Mouse (Mus musculus) hindbrain, embryonic 16.5 days (tissue): Measurements from ENCODE around the gene Ptf1a. TPM values are rescaled to one million over a fixed set of nuclear protein-coding genes. Genes with fewer than 3 reads are reported as not detected.

Experiments
- ATAC-seq: fragments of 200-750 bp; cut with Nextera tagmentation; 2 replicates; pipeline ENCODE4 v1.8.0; 2017; ENCODE audit warnings: moderate TSS enrichment, moderate library complexity
- H3K27ac ChIP-seq: fragments of 300-500 bp; sonication (generic); 2 replicates; pipeline ENCODE4 v1.5.1; 2014; ENCODE audit warnings: low read depth, mild to moderate bottlenecking, control low read depth, low read length, moderate library complexity
- H3K27me3 ChIP-seq: fragments of 300-500 bp; sonication (generic); replicated peaks from 2 replicates; pipeline ENCODE4 v1.6.1; 2014; ENCODE audit warnings: low read length; ENCODE audit not compliant: control insufficient read depth, insufficient read depth
- H3K36me3 ChIP-seq: fragments of 300-500 bp; sonication (generic); 2 replicates; pipeline ENCODE4 v1.6.1; 2014; ENCODE audit warnings: mild to moderate bottlenecking, low read length, moderate library complexity, mixed read lengths; ENCODE audit not compliant: control insufficient read depth, insufficient read depth
- H3K4me1 ChIP-seq: fragments of 300-500 bp; sonication (generic); 2 replicates; pipeline ENCODE4 v1.6.1; 2014; ENCODE audit warnings: low read depth, low read length; ENCODE audit not compliant: control insufficient read depth, insufficient read depth
- H3K4me2 ChIP-seq: fragments of 300-500 bp; sonication (generic); 2 replicates; pipeline ENCODE4 v1.6.1; 2014; ENCODE audit warnings: mild to moderate bottlenecking, low read length, control low read depth, moderate library complexity
- H3K4me3 ChIP-seq: fragments of 300-500 bp; sonication (generic); 2 replicates; pipeline ENCODE4 v1.5.1; 2014; ENCODE audit warnings: mild to moderate bottlenecking, low read length, control low read depth, moderate library complexity
- H3K9ac ChIP-seq: fragments of 300-500 bp; sonication (generic); 2 replicates; pipeline ENCODE4 v1.6.1; 2014; ENCODE audit warnings: low read depth, mild to moderate bottlenecking, control low read depth, low read length, moderate library complexity
- H3K9me3 ChIP-seq: fragments of 300-500 bp; sonication (generic); 2 replicates; pipeline ENCODE4 v1.6.1; 2014; ENCODE audit warnings: mild to moderate bottlenecking, low read length, moderate library complexity; ENCODE audit not compliant: control insufficient read depth
- WGBS: fragments of 180-500 bp; shearing (Covaris S2); extraction: QIAGEN DNeasy Blood & Tissue Kit; methylation state at CpG from one replicate; pipeline ENCODE4 v1.1.7; 2014; 5-methylcytosine and 5-hydroxymethylcytosine counted together
- polyA plus RNA-seq: library from polyadenylated mRNA; unstranded; fragments of >200 nt; fragmentation: Nextera tagmentation; extraction: Ambion mirVana; gene quantifications from 2 replicates; pipeline ENCODE4 v1.2.1, GENCODE M21; 2015

The Ptf1a gene
- 1.6 and 1.7 TPM in 2 replicates for polyA plus RNA-seq

DNA sequence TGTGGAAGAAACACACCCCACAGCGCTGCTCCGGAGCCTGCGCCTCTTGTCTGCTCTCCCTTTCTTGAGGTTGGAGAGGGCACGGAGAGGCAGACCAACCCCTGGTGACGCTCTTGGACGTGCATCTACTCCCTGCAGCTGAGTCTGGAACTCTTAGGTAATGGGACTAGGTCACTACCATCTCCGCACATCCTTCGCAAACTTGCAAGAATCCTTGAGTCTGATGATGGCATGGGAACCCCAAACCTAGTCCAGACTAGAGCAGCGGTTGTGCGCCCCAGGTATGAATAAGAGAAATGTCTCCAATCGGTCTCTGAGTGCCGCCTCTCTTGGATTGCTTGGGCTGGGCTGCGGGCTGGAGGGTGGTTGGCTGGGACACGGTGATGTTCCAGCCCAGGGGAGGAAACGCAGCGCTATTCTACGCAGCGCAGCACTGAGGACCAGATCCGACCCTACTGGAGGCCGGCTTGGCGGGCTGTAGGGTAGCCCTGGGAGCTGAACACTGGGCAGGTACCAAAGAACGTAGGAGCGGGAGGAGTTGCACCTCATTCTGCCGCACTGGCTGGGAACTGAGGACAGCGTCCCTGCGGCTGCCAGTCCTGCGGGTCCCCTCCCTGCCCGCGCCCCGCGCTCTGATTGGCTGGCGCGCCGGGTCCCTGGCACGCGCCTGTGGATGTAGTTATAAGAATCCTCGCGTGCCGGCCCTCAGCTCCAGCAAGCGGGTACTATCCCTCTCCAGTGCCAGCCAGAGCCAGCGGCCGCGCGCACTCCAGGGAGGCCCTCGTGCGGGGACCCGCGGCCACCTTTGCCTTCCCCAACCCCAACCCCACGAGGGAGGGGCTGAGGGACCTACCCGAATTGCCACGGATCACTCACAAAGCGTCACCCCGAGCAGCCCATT, at the start of gene Ptf1a:
TSS of gene Ptf1a (plus strand) at position 733 of the 901 bp plus-strand sequence.
- Histone ChIP-seq H3K4me3 (peak within 1 kb of the TSS; percentile 41), H3K4me2 (peak within 1 kb of the TSS; percentile 64), H3K27ac (no peak within 1 kb of the TSS), H3K36me3 (no peaks in the 10 kb centered on the region), H3K27me3 (peaks cover 70% of the 10 kb centered on the region), H3K9ac (peak within 1 kb of the TSS; percentile 39), H3K9me3 (no peaks in the 10 kb centered on the region), H3K4me1 (peaks cover 19% of the 10 kb centered on the region)
- peak; percentile 61 for ATAC-seq
- under 1% methylated on average over 51 of the region's 53 CpGs for WGBS

DNA sequence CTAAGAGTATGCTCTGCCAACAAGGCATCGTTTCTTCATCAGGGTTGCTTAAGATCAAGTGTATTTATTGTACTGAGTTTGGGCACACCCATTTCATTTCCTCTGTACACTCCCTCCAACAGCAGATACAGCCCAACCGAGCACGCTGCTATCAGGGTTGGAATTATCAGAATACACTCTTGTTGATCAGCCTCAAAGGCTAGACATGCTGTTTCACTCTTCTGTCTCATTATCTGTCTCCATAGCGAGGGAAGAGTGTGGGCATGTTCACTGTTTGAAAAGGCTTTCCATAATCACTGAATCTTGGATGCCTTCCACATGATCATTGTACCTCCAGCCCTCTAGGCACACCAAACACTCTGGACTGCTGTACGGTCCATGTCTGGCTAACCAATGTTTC, 40.1 kb upstream of the Ptf1a start:
- H3K4me2 ChIP-seq, result no peak overlapping the region
- no peak overlapping the region for H3K27ac ChIP-seq
- ATAC-seq, result no peak
- no peak overlapping the region for H3K9ac ChIP-seq
- 74% methylated on average over 5 of the region's 5 CpGs for WGBS
- H3K4me3 ChIP-seq, result no peak overlapping the region
- H3K27me3 ChIP-seq, result no peaks in the 10 kb centered on the region
- H3K36me3 ChIP-seq, result no peaks in the 10 kb centered on the region
- H3K4me1 ChIP-seq, result no peaks in the 10 kb centered on the region
- H3K9me3 ChIP-seq, result no peaks in the 10 kb centered on the region

DNA sequence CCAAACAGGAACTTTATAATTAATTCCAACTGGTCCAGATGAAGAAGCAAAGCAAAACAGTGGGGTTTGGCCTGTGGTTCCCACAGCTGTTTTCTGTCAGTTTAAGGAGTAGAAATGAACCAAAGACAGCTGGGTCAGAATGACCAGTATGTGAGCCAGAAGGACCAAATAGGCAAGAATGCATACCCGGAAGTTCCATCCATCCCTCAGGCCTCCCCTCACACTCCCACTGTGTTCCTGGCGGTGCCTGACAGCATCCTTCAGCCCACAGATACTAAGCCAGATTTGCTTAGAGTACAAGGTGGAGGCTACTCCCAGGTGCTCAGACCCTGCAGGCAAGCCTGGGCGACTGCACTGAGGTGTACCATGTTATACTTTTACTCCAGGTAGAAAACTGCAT, 38.9 kb upstream of the Ptf1a start:
- Histone ChIP-seq H3K4me1 (no peaks in the 10 kb centered on the region), H3K27ac (no peak overlapping the region), H3K4me3 (no peak overlapping the region), H3K27me3 (no peaks in the 10 kb centered on the region), H3K9me3 (no peaks in the 10 kb centered on the region; the same call in 1 of the 2 replicates), H3K9ac (no peak overlapping the region), H3K4me2 (no peak overlapping the region), H3K36me3 (no peaks in the 10 kb centered on the region)
- ATAC-seq, result no peak
- 62% methylated on average over 3 of the region's 3 CpGs for WGBS

DNA sequence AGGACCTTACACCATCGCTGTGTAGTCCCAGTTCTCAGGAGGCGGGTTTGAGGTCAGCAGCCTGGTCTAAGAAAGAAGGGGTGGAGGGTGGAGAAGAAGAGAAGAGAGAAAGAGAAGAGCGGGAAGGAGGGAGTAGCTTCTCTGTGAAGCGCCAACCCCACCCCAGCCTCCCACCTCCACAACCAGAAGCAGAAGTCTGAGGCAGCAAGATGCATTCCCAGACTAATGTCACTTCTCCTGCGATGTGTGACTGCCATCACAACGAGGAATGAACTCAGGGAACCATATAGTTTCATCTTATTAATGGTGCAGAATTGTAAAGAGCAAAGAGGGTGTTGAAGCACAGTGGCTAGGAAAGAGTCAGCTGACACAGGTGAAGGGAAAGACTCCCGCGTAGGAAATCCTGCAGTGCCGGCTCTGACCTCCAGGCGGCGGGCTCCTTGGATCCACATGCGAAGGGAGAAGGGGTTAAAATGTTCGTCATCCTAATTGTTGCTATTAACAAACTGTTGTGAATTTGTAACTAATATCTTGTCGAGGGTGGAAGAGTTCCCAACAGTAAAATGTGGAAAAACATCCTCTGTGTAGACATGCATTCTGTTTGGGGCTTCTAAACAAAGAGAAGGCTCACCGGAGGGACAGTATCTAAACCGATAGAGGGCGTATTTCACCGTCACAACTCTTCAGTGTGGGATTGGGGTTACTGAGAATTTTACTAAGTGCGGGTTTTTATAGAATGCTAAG, 31.1 kb upstream of the Ptf1a start:
- peak; percentile 82 for ATAC-seq
- H3K27ac ChIP-seq, result no peak overlapping the region
- H3K27me3 ChIP-seq, result peaks cover 7% of the 10 kb centered on the region
- no peaks in the 10 kb centered on the region for H3K36me3 ChIP-seq
- peak overlapping the region; percentile 55 for H3K9ac ChIP-seq
- peak overlapping the region; percentile 38 for H3K4me3 ChIP-seq
- no peaks in the 10 kb centered on the region; the same call in 1 of the 2 replicates for H3K9me3 ChIP-seq
- peaks cover 3% of the 10 kb centered on the region; the same call in 1 of the 2 replicates for H3K4me1 ChIP-seq
- WGBS, result 19% methylated on average over 19 of the region's 19 CpGs
- H3K4me2 ChIP-seq, result peak overlapping the region; percentile 70

DNA sequence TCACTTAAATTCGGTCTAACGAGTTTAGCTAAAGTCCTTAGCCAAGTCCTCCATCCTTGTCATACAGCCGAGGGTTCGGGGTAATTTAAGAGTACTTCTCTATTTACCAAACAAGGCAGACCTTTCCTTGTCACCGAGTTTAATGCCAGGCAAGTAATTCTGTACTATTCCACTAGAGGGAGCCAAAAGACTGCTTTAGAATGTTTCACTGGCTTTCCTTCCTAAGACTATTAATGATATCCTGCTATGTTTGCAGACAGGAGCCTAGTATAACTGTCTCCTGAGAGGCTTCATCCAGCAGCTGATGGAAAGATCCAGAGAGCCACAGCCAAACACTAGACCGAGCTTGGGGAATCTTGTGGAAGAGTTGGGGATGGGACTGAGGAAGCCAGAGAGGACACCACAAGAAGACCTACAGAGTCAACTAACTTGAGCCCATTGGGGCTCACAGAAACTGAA, 30.4 kb upstream of the Ptf1a start:
- Histone ChIP-seq H3K4me2 (peak overlapping the region; percentile 70), H3K4me1 (peaks cover 3% of the 10 kb centered on the region; the same call in 1 of the 2 replicates), H3K27ac (no peak overlapping the region), H3K4me3 (peak overlapping the region; percentile 38), H3K9ac (peak overlapping the region; percentile 55), H3K27me3 (peaks cover 7% of the 10 kb centered on the region), H3K36me3 (no peaks in the 10 kb centered on the region), H3K9me3 (no peaks in the 10 kb centered on the region; the same call in 1 of the 2 replicates)
- ATAC-seq, result peak; percentile 83
- whole genome bisulfite sequencing, result 1% methylated on average over 6 of the region's 6 CpGs

DNA sequence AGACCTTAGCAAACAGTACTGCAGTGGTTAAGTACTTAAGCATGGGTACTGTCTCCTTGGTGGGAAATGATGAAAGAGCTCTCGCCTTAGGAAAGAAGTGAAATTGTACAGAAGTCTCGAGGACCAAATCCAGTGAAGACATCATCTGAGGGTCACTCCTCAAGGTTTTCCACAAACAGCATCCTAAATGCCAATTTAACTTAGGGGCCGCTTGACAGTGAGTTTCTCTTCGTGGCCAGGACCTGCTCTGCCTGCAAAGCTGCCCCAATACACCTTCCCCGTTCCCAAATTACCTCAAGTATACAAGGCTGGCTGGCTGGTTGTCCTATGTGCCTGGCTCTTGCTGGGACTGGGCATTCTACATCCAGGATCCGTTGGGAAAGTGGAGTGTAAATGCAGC, 29.4 kb upstream of the Ptf1a start:
- no peaks in the 10 kb centered on the region for H3K36me3 ChIP-seq
- peaks cover 7% of the 10 kb centered on the region for H3K27me3 ChIP-seq
- no peak overlapping the region for H3K27ac ChIP-seq
- no peak overlapping the region for H3K9ac ChIP-seq
- no peaks in the 10 kb centered on the region; the same call in 1 of the 2 replicates for H3K9me3 ChIP-seq
- WGBS, result 74% methylated on average over 6 of the region's 6 CpGs
- no peak overlapping the region for H3K4me2 ChIP-seq
- H3K4me1 ChIP-seq, result peaks cover 3% of the 10 kb centered on the region; the same call in 1 of the 2 replicates
- ATAC-seq, result no peak
- no peak overlapping the region for H3K4me3 ChIP-seq

DNA sequence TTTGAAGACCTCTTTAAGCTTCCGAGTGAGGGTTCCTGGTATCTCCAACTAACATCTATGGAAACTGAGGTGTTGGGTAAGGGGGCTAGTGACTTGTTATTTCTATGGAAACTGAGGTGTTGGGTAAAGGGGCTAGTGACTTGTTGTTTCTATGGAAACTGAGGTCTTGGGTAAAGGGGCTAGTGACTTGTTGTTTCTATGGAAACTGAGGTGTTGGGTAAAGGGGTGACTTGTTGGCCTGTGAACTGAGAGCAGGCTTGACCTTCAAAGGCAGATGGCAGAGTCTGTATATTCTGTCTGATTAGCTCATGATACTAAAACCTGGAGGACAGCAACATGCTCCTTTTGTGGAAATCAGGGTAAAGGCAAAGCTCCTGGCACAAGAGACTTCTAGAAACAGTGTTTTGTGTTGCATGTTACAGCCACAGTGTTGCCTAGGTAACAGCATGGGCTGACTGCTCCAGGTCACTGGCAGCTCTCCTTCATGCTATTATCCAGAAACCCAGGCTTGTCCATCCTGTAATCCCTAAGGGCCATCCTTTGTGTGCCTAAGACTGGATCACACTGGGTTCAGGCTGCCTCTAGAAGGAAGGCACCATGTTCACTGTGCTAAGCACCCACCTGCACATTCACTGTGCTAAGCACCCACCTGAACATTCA, 25.6 kb upstream of the Ptf1a start:
- H3K9ac ChIP-seq, result no peak overlapping the region
- WGBS, result 75% methylated on average over 1 of the region's 1 CpGs
- H3K27me3 ChIP-seq, result peaks cover 10% of the 10 kb centered on the region
- no peak overlapping the region for H3K4me3 ChIP-seq
- H3K27ac ChIP-seq, result no peak overlapping the region
- no peak overlapping the region for H3K4me2 ChIP-seq
- H3K9me3 ChIP-seq, result no peaks in the 10 kb centered on the region
- no peaks in the 10 kb centered on the region for H3K36me3 ChIP-seq
- peak; percentile 59; the same call in 1 of the 2 replicates for ATAC-seq
- H3K4me1 ChIP-seq, result peaks cover 2% of the 10 kb centered on the region; the same call in 1 of the 2 replicates

DNA sequence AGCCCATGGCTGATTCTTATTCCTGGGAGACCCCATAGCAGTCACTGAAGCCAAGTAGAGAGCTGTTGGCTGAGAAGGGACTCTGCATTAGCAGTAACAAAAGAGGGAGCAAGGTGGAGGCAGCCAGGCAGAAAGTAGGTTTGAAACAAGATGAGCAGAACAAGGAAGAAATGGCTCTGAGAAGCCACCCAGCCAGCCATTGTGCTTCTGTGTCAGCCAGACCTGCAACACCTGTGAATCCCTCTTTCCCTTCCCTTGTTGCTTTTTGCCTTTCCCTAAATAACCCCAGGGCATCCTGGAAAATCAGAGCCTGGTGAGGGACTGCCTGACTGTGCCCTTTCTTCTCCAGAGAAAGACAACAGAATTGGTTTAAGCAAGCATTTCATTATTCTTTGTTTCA, 23.2 kb upstream of the Ptf1a start:
- no peaks in the 10 kb centered on the region for H3K4me1 ChIP-seq
- no peak overlapping the region for H3K27ac ChIP-seq
- H3K36me3 ChIP-seq, result no peaks in the 10 kb centered on the region
- no peaks in the 10 kb centered on the region for H3K9me3 ChIP-seq
- H3K9ac ChIP-seq, result no peak overlapping the region
- no peak overlapping the region for H3K4me2 ChIP-seq
- H3K27me3 ChIP-seq, result peaks cover 17% of the 10 kb centered on the region
- no peak for ATAC-seq
- H3K4me3 ChIP-seq, result no peak overlapping the region
